Mouse (Mus musculus): ENCODE measurements at regions not wholly inside any gene's neighbourhood (a gene's known extent, or its start where the extent isn't known, plus 50 kb on each side); places are given as distances from the start of the nearest gene placed in this dataset.

GRCm38 (mm10) chr15:61473900-61474299, 551.1 kb upstream of the A1bg start:
- TF ChIP-seq CTCF (conservative IDR thresholded peaks at IDR 0.05; ENCODE audit: low read length) (no peak), NANOG (IDR thresholded peaks at IDR 0.05; ENCODE audit: borderline replicate concordance, low read length) (no peak)
